Mouse (Mus musculus) megakaryocyte, embryonic 14.5 days (primary cell): Measurements from ENCODE around the gene Ccdc8.

ENCODE experiments used
- FLI1 ChIP-seq: IDR thresholded peaks from 2 replicates; pipeline ENCODE4 v1.6.1; 2012; ENCODE audit warnings: low read length, inconsistent platforms, mixed read lengths
- GATA1 ChIP-seq: IDR thresholded peaks from 3 replicates; pipeline ENCODE4 v1.6.1; 2012; ENCODE audit warnings: mixed read lengths, low read length, inconsistent platforms, borderline replicate concordance

GRCm38 (mm10) chr7:17007300-17007699, 14.8 kb downstream of the Ccdc8 start:
- no peak for TF ChIP-seq GATA1
- TF ChIP-seq FLI1 = no peak
